Mouse (Mus musculus): ENCODE measurements around the gene Igf1. TPM values are rescaled to one million over a fixed set of nuclear protein-coding genes. Genes with fewer than 3 reads are reported as not detected.

The Igf1 gene
- polyA plus RNA-seq, 3 experiments from 2014 or later = 0.24 to 0.45 TPM; not detected in 1

GRCm38 (mm10) chr10:87861104-87861455, 3.0 kb downstream of the Igf1 start:
- no peak for ATAC-seq

- no peak for ATAC-seq
Observed at GRCm38 (mm10) chr10:87862899-87863298, 4.8 kb downstream of the Igf1 start.

- no peak for ATAC-seq
Observed at GRCm38 (mm10) chr10:87863326-87863725, 5.3 kb downstream of the Igf1 start.

GRCm38 (mm10) chr10:87865712-87866111, 7.6 kb downstream of the Igf1 start:
- no peak for ATAC-seq

GRCm38 (mm10) chr10:87866448-87866847, 8.4 kb downstream of the Igf1 start:
- no peak for ATAC-seq

- ATAC-seq = no peak
Observed at GRCm38 (mm10) chr10:87867217-87867616, 9.2 kb downstream of the Igf1 start.

- no peak for ATAC-seq
Observed at GRCm38 (mm10) chr10:87867631-87868030, 9.6 kb downstream of the Igf1 start.

- no peak for ATAC-seq
Observed at GRCm38 (mm10) chr10:87868349-87869053, 10.4 kb downstream of the Igf1 start.

GRCm38 (mm10) chr10:87869151-87869550, 11.1 kb downstream of the Igf1 start:
- no peak for ATAC-seq

GRCm38 (mm10) chr10:87869691-87870090, 11.6 kb downstream of the Igf1 start:
- no peak for ATAC-seq

GRCm38 (mm10) chr10:87871863-87872647, 14.0 kb downstream of the Igf1 start:
- no peak for ATAC-seq

GRCm38 (mm10) chr10:87872854-87873253, 14.8 kb downstream of the Igf1 start:
- ATAC-seq = no peak

GRCm38 (mm10) chr10:87873516-87873915, 15.5 kb downstream of the Igf1 start:
- ATAC-seq = no peak

GRCm38 (mm10) chr10:87880071-87880785, 22.2 kb downstream of the Igf1 start:
- no peak for ATAC-seq

- ATAC-seq = no peak
Observed at GRCm38 (mm10) chr10:87885326-87886040, 27.4 kb downstream of the Igf1 start.

- ATAC-seq = no peak
Observed at GRCm38 (mm10) chr10:87889850-87890249, 31.8 kb downstream of the Igf1 start.

GRCm38 (mm10) chr10:87892256-87892655, 34.2 kb downstream of the Igf1 start:
- no peak for ATAC-seq

GRCm38 (mm10) chr10:87893272-87893671, 35.2 kb downstream of the Igf1 start:
- ATAC-seq = no peak

- ATAC-seq = no peak
Observed at GRCm38 (mm10) chr10:87894461-87895120, 36.5 kb downstream of the Igf1 start.

GRCm38 (mm10) chr10:87895351-87895750, 37.3 kb downstream of the Igf1 start:
- ATAC-seq = no peak

- ATAC-seq = no peak
Observed at GRCm38 (mm10) chr10:87897331-87897730, 39.3 kb downstream of the Igf1 start.

GRCm38 (mm10) chr10:87898826-87899225, 40.8 kb downstream of the Igf1 start:
- ATAC-seq = no peak

Data from inflammation-experienced regulatory T-cells, adult 6 months (primary cell).